Mouse (Mus musculus): ENCODE data around the gene H2afj.
"Not testable (repeated sequence)": the region's sequence is repeated elsewhere in the genome, so short reads cannot be mapped to it uniquely, and the experiment has no call there.

Gene H2afj

DNA sequence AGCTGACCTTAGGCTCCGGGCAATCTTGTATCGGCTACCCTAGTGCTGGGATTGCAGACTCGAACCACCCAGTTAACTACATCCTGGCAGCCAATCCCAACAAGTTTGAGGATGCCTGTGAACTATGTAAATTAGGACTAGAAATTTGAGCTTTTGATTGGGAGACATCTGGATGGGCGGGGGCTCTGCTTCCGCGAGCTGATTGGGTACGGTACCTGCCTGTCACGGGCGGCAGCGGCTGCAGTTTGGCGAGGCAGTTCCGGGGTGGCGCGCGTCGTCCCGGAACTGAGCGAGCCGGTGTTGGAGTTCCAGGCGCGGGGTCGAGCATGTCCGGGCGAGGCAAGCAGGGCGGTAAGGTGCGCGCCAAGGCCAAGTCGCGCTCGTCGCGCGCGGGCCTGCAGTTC, at the start of gene H2afj:
Gene H2afj, plus strand, starts transcription at position 231 of the 404 bp plus-strand sequence.
- peak; percentile 99 for DNase-seq

DNA sequence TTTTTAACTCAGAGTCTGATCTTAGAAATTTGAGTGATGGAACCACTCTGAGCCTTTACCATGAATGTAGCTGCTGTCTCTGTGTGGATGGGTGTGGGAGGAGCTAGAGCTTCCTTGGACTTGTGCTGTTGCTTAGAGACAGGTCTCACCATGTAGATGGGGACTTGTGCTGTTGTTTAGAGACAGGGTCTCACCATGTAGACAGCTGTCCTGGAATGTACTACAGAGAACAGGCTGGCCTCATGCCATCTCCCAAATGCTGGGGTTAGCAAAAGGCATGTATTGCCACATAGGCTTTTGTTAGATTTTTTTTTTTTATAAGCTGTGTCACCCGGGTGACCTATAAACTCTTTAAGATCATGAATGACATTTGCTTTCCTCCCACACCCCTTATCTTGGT, 44.1 kb upstream of the H2afj start:
- DNase-seq = peak in 1 of 2 experiments; percentile 18

DNA sequence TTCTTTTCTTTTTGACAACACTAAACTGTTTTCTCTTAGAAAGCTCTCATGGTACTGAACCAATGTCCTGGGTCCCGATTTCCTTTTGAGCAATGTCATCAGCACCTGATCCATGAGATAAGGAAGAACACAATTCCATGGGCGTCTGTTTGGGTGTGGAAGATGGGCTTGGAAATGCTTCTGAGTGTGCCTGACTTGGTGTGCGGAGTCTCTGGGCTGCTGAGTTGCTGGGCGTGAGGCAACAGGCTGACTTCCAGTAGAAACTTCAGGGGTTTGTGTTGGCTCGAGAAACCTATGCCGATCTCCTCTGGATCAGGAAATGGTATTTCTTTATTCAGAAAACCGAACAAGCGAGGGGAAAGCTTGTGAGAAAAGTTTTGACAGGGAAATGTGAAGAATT, 38.9 kb upstream of the H2afj start:
- no peak for DNase-seq

DNA sequence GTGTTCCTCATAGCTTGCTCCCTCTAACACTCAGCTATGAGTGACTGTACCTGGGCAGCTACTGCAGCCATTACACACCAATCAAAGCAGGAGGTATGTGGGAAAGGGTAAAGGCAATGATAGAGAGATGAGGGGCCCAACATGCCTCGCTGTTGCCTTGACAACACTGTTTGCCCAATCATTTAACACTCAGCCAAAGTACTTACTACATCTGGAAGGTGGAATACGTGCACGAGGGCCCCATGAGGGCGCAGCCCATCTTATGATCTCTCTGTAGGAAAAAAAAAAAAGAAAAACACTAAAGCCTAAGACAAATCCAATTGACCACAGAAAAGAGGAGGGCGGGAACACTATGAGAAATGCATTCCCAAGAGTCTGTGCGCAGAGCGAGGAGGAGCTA, 38.2 kb upstream of the H2afj start:
- no peak for DNase-seq

DNA sequence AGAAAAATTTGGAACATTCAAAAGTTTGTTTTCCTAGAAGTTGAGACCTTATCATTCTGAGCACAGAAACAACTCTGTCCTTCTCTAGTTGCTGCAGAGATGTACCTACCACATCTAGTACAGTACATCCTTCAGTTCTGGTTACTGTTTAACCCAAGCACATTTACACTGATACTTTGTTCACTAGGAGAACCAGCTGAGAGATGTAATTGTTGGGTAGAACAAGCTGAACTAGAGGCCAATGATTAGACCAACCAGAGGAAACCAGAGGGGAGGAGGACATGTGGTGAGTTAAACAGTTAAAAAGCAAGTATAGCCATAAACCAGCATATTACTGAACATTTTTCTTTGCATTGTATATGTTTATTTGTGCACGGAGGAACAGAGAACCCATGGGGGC, 31.7 kb upstream of the H2afj start:
- DNase-seq = no peak

DNA sequence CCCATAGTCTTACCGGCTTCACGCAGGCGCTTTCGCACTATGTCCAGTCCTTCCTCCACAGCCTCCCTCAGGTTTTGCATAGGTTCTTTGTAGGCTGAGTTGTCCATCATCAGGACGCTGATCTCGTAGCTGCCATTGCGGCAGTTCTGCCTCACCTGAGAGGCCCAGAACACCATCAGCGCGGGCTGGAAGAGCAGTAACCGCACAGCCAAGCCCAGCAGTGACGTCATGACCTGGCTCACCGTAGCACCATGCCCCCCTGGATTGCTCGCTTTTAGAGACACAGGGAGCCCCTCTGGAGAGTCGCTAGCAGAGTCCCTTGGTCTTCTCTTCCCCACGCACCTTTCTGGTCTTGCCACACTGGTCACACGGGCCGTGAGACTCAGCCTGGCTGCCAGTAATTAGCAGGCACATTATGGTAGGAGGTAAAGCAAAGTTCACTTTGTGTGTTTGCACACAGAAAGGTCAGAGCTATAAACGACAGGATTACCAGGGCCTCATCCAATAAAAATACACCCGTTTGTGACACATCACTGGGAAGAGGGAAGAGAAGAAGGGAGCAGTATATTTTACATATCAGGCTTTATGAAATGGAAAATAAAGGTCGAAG, 26.6 kb upstream of the H2afj start, which contains the start of gene Gucy2c:
Gene Gucy2c, minus strand, starts transcription at position 389 of the 610 bp plus-strand sequence.
- DNase-seq = no peak

DNA sequence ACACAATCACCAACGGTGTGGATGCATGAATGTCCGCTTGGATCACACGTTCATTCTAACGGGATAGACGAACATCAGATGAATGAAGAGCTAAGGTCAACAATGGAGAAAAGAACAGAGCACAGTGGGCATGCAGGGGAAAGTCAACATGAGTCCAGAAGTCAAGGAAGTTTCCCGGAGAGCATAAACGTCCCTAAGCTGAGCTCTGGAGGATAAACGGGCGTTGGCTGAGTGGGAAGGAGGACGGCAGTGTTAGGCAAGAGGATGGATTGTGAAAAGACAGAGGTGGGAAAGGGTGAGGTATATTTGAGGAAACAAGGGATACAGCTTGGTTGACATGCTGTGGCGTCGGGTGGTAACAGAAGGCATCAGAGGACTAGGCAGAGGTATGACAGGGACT, 25.9 kb upstream of the H2afj start:
- no peak for DNase-seq

DNA sequence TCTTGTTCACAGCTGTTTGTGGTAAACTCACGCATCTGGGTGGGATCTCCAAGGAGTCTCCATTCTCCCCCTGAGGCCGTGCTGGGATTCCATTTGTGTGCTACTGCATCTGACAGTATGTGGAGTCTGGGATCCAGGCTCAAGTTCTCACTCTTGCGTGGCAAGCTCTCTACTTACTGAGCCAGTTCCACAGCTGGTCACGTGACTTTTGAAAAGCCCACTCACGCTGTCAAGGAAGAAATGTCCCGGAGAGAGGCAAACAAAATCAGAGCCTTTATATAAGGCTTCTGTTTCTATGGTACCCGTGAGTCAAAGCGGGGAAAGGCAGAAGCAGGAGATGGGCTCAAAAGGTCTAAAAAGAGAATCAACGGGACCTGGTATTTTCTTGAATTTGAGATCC, 25.3 kb upstream of the H2afj start:
- no peak for DNase-seq

DNA sequence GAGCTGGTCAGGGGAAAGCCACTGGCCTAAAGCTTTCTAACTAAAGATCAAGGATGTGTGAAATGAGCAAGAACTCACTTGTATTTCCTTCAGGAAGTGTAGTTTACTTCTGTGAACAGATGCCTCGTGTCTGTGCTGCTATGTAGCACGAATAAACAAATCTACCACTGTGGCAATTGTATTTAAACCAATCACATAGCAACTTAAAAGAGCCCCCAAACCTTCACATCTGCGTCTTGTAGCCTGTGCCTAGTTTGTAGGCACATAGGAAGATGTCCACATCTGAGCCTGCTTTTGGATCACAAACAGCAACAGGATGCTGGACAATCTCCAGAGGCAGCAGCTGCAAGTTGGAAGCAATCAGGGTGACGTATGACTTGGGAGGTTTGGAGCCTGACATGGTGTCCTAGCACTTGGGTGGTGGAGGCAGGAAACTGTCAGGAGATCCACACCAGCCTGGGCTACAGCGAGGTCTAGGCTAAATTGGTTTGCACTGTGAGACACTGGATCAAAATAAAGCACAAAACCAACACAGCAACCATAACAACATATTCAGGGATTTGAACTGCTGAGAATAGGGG, 18.6 kb upstream of the H2afj start:
- DNase-seq = peak; percentile 78 to 83

DNA sequence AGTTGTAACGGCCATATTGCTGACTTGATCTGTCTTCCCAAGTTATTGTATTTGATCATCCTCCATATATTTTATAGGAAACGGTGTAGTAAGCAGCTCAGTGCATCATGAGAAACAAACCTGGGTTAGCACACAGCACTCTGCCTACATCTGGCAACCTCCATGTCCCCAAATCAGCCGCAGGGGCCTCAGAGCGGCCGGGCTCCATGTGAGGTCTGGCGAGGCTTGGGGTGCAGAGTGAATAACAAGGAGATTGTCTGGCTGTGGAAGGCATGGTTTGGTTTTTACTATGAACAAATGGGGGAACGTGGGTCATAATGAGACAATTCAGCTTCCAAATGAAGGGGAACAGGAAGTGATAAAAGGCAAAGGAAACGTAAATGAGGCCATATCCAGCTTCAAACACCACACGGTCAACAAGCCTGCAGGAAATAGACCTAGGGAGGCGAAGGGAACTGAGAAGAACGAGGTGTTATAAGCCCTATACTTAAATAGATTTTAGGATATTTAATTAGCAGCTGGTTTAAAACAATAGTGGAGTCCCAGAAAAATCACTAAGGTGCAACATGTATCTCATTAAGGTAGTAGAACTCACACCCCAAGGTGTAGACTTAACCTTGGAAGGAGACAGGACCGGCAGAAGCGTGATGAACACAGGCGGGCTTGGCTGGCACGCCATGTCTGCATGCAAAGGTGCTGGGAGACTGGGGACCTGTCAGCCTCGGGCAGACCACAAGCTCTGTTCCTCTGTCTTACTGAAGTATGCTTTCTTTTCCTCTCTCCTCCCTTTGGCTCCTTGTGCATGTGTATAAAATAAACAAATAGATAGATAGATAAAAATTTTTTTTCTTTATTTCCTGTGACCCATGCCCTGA, 14.9 kb upstream of the H2afj start:
- no peak for DNase-seq

DNA sequence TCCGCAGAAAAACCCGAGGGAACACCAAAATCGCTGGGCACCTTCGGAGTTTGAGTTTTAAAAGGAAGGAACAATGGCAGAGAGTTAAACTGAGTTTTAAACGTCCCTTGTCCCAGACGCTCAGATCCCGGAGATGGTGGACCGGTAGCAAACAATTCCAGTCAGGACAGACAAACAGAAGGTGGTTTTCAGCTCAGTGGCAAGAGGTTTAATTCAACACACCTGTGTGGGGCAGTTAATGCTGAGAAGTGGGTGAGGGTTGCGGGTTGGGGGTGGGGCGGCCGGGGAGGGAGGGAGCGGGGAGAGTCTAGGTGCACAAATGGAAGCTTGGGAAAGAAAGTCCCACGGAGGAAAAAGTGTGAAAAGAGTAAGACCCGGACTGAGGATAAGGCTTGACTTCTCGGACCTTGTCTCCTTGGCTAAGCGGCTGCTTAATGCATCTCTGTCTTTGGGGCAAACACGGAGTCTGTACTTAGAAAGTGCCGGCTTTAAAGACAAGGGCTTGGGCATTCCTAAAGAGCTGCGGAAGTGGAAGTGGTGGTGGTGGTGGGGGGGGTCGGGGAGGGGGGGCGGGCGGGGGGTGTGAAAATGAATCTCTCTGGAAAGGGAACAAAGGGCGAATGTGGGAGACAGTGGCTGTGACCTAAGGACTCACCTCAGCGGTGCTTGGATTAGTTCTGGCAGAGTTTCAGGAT, 14.1 kb upstream of the H2afj start:
- DNase-seq = peak in 1 of 2 experiments; percentile 34

DNA sequence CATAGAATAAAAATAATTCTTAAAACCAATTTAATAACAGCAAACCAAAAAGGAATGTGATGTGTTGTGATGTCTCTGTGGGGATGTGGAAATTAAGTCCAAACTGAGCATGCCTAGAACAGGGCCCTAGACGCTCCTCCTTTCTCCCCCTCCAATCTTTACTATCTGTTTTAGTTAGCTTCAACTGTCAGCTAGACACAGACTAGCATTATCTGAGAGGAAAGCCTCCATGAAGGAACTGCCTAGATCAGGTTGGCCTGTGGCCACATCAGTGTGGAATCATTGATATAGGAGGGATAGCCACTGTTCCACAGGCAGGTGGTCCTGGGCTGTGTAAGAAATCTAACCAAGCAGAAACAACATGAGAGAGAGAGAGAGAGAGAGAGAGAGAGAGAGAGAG, 12.9 kb upstream of the H2afj start:
- no peak for DNase-seq

DNA sequence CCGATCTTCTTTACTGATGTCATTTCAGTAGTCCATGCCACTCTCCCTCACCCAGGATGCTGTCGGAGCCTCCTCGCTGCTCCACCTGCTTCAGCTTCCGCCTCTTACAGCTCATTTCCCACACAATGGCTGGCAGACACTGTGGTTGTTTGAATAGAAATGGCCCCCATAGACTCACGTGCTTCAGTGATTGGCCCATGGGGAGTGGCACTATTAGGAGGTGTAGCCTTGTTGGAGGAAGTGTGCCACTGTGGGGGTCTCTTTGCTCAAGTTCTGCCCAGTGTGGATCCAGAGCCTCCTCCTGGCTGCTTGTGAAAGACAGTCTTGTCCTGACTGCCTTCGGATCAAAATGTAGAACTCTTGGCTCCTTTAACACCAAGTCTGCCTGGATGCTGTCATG, 12.2 kb upstream of the H2afj start:
- DNase-seq = no peak

DNA sequence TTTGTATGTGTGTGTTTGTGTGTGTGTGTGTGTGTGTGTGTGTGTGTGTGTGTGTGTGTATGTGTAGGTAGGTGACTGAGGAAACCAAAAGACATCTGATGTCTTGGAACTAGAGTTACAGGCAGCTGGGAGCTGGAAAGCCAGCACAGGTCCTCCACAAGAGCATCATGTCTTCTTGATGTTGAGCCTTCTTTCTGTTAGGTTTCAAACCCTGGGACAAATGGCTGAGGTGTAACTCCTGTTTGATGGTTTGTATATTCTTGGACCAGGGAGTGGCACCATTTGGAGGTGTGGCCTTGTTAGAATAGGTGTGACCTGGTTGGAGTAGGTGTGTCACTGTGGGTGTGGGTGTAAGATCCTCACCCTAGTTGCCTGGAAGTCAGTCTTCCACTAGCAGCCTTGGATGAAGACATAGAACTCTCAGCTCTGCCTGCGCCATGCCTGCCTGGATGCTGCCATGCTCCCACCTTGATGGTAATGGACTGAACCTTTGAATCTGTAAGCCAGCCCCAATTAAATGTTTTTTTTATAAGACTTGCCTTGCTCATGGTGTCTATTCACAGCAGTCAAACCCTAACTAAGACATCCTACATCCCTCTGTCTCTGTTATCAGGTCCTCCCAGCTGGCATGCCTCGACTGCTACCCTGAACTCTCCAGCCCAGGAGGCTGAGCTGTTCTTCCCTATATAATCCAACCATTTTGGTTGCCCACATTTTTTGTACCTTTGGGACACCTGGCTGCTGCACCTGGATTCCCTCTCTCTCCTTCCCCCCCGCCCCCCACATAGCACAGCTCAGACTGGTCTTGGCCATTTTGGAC, 10.0 kb upstream of the H2afj start:
- not testable (repeated sequence) for DNase-seq

DNA sequence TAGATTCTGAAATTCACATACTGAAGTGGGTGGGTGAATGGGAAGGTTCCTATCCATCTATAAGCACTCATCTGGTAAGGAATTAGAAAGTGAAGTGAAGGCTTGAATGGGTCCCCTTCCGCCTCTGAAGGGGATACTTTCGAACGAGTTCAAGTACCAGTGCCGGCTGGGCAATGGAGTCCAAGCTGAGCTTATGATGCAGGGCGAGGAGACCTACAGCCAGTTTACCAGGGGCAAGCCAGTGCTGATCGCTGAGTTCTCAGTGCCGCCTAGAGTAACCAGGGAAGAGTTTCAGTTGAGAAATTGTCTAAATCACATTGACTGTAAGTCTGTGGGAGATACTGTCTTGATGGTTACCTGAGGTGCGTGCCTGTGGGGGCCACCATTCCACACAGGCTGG, 7.3 kb upstream of the H2afj start:
- DNase-seq = no peak

DNA sequence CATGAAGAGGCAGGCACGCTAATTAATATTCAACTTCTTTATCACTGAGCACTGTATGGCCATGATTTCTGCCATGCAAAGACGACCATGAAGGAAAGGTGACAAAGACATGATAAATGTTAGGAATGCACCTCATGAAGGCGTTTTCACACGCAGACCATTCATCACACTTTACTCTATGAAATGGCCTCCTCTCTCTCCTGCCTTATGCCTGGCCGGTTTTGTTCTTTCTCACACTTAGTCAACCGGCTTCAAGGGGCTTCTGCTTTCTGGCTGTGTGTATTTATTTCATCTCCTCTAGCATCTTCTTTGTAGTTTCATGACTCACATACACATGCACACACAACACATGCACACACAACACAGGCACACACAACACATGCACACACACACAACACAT, 6.8 kb upstream of the H2afj start:
- no peak for DNase-seq

DNA sequence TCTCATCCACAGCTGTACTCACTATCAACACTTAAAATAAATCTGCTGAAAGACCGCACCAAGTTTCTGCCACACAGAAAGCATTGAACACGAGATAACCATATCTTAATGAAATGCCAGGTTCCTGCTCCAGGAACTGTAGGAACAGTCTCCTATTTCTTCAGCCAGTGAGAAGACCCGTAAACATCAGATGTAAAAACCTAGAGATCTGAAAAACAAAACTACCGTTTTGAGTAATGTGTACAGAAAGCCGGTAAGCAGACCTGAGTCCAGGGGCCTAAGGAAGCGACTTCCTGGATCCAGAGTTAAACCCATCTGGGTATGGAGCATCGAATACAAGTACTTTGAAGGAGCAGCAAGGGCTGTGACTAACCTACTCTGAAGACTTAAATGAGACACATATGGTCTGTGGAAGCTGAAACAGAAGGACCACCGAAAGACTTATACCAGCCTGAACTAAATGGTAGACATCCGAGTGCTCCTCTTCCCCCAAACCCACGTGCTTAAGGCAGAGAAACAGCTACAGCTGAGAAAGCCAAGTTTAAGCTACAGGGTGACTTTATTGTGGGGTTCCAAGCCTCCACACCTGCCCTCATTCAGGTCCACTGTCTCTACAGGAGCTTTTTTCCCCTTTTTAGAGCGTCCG, 4.8 kb upstream of the H2afj start:
- DNase-seq = no peak

DNA sequence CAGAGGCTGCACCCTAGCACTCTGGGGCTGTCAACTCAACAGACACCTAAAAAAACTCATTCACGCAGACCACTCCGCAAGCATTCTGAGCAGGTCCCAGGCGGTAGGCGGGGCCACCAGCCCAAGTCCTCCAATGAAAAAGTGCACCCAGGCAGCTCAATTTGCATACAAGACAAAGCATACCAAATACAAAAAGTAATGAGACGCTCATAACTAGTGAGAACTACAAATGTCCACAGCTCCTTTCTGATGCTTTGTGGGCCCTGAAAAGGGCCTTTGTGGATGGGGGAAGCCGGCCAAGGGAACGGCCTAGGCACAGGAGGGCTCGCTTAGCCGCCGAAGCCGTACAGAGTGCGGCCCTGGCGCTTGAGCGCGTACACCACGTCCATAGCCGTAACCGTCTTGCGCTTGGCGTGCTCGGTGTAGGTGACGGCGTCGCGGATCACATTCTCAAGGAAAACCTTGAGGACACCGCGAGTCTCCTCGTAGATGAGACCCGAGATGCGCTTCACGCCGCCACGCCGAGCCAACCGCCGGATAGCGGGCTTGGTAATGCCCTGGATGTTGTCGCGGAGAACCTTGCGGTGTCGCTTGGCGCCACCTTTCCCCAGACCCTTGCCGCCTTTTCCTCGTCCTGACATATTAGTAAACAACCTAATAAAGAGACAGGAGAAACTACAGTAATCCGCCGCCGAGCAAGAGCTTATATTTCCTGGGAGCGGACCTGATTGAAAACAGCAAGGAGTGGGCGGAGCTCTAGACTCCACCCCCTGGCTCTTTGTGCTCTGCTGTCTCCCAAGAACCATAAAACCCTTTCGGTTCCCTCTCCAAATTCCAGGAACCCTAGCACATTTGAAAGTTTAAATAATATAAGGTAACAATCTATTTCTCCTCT, 4.1 kb upstream of the H2afj start, which contains the start of gene Hist4h4:
Gene Hist4h4, minus strand, starts transcription at position 677 of the 895 bp plus-strand sequence.
- DNase-seq = peak; percentile 96

DNA sequence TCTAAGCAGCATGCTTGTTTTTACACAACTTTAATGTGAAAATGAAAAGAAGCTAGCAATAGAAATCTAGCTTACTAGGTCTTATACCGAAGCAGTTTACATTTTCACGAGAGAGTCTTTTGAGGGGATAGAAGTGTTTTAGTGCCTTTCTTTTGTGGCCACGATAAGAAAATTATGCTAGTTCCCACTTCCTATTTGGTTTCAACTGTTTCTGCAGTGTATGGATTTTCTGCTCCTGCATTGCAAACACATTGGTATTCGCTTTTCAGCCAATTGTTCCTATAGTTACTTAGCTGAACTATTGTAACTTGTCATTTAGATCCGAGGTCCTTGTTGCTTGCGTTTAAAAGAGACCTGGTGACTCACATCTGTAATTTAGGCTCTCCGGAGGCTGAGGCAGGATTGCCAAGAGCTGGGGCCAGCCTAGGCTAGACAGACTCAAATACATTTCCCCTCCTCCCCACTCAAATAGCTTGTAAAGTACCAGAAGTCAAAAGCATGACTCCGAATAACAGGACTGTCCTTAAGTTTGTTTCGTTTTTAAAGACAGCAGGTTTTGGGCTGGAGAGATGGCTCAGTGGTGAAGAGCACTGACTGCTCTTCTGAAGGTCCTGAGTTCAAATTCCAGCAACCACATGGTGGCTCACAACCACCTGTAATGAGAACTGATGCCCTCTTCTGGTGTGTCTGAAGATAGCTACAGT, 3.2 kb upstream of the H2afj start:
- no peak for DNase-seq

DNA sequence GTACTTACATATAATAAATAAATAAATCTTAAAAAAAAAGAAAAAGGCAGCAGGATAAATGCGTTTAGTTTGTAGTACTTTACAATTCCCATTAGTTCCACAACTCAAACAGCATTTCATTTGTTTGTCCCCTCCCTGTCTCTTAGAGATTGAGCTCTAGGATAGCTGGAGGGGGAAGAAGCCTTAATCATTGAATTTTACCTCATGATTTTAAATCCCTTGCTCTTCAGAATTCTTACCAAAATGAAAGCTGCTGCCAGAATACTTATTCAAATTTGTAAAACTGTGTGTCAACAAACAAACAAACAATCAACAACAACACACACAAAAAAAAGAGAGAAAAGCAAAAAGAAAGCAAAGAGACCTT, 2.7 kb upstream of the H2afj start:
- DNase-seq = no peak
